Mouse (Mus musculus) heart, embryonic 14.5 days (tissue): ENCODE results near the gene D430019H16Rik. TPM values are rescaled to one million over a fixed set of nuclear protein-coding genes. Genes with fewer than 3 reads are reported as not detected.

Source experiments
- ATAC-seq: fragments of 200-750 bp; cut with Nextera tagmentation; 2 replicates; pipeline ENCODE4 v1.8.0; 2017; ENCODE audit warnings: low read depth, moderate TSS enrichment; ENCODE audit not compliant: insufficient number of reproducible peaks, insufficient read depth, low FRiP score
- H3K27ac ChIP-seq, 2 experiments: fragments of 200-500 bp in 1 of 2; fragments of 300-500 bp in 1 of 2; sonication (generic) in 1 of 2; replicated peaks in 1 of 2; 2 replicates each; pipeline ENCODE4 v1.5.1; 2012 to 2014; ENCODE audit warnings: low read depth in 2 of 2, low read length in 2 of 2, control low read depth in 1 of 2, mild to moderate bottlenecking in 1 of 2, mixed read lengths in 1 of 2; ENCODE audit not compliant: control insufficient read depth in 1 of 2, insufficient read depth in 1 of 2
- H3K27me3 ChIP-seq: fragments of 300-500 bp; sonication (generic); 2 replicates; pipeline ENCODE4 v1.6.1; 2014; ENCODE audit warnings: mild to moderate bottlenecking, low read length, control low read depth; ENCODE audit not compliant: control insufficient read depth, insufficient read depth
- H3K36me3 ChIP-seq: fragments of 300-500 bp; sonication (generic); 2 replicates; pipeline ENCODE4 v1.6.1; 2014; ENCODE audit warnings: mild to moderate bottlenecking, control low read depth, low read length, mixed read lengths; ENCODE audit not compliant: control insufficient read depth, insufficient read depth
- H3K4me1 ChIP-seq, 2 experiments: fragments of 200-500 bp in 1 of 2; fragments of 300-500 bp in 1 of 2; sonication (generic) in 1 of 2; 2 replicates each; pipeline ENCODE4 v1.6.1; 2012 to 2014; ENCODE audit warnings: low read length in 2 of 2, control low read depth in 1 of 2, mixed read lengths in 1 of 2; ENCODE audit not compliant: control insufficient read depth in 2 of 2, insufficient read depth in 2 of 2
- H3K4me2 ChIP-seq: fragments of 300-500 bp; sonication (generic); 2 replicates; pipeline ENCODE4 v1.6.1; 2014; ENCODE audit warnings: mild to moderate bottlenecking, low read length
- H3K4me3 ChIP-seq, 2 experiments: fragments of 200-500 bp in 1 of 2; fragments of 300-500 bp in 1 of 2; sonication (generic) in 1 of 2; 2 replicates each; pipeline ENCODE4 v1.5.1; 2012 to 2014; ENCODE audit warnings: low read length in 2 of 2, mild to moderate bottlenecking in 2 of 2, control low read depth in 1 of 2, low read depth in 1 of 2, moderate library complexity in 1 of 2; ENCODE audit not compliant: control insufficient read depth in 1 of 2, insufficient read depth in 1 of 2
- H3K9ac ChIP-seq: fragments of 300-500 bp; sonication (generic); 2 replicates; pipeline ENCODE4 v1.6.1; 2014; ENCODE audit warnings: mild to moderate bottlenecking, low read length
- H3K9me3 ChIP-seq: fragments of 300-500 bp; sonication (generic); 2 replicates; pipeline ENCODE4 v1.6.1; 2016; ENCODE audit warnings: low read length, control low read depth; ENCODE audit not compliant: control insufficient read depth
- WGBS: fragments of 180-500 bp; shearing (Covaris S2); extraction: QIAGEN DNeasy Blood & Tissue Kit; methylation state at CpG from one replicate; pipeline ENCODE4 v1.1.7; 2014; 5-methylcytosine and 5-hydroxymethylcytosine counted together
- polyA plus RNA-seq: library from polyadenylated mRNA; unstranded; fragments of >200 nt; fragmentation: Nextera tagmentation; extraction: Ambion mirVana; gene quantifications from 2 replicates; pipeline ENCODE4 v1.2.1, GENCODE M21; 2014

D430019H16Rik gene
- polyA plus RNA-seq, result 0.30 and 0.72 TPM in 2 replicates

- Histone ChIP-seq H3K27ac (no peak within 1 kb of the TSS), H3K9me3 (no peaks in the 10 kb centered on the region), H3K4me2 (peak within 1 kb of the TSS; percentile 96), H3K27me3 (peaks cover 11% of the 10 kb centered on the region; the same call in 1 of the 2 replicates), H3K9ac (peak within 1 kb of the TSS; percentile 69), H3K4me1 (peaks cover 7 to 9% of the 10 kb centered on the region in 2 experiments; a peak in 2 of 4 replicates), H3K4me3 (peak within 1 kb of the TSS; percentile 53 to 54), H3K36me3 (no peaks in the 10 kb centered on the region)
- peak; percentile 74; the same call in 1 of the 2 replicates for ATAC-seq
- WGBS, result under 1% methylated on average over 38 of the region's 38 CpGs
These were observed at the start of gene D430019H16Rik for GRCm38 (mm10) chr12:105453670-105454257. D430019H16Rik (plus strand) TSS chr12:105453856.

- 49% methylated on average over 6 of the region's 6 CpGs for WGBS
- Histone ChIP-seq H3K4me3 (no peak overlapping the region), H3K27ac (no peak overlapping the region), H3K9me3 (peaks cover 3% of the 10 kb centered on the region; the same call in 1 of the 2 replicates), H3K9ac (no peak overlapping the region), H3K4me1 (no peaks in the 10 kb centered on the region), H3K27me3 (no peaks in the 10 kb centered on the region), H3K36me3 (no peaks in the 10 kb centered on the region), H3K4me2 (no peak overlapping the region)
- no peak for ATAC-seq
These were observed 47.6 kb upstream of the D430019H16Rik start for GRCm38 (mm10) chr12:105406008-105406407.

- Histone ChIP-seq H3K4me3 (no peak overlapping the region), H3K36me3 (no peaks in the 10 kb centered on the region), H3K27ac (no peak overlapping the region), H3K9me3 (peaks cover 5% of the 10 kb centered on the region; the same call in 1 of the 2 replicates), H3K4me1 (no peaks in the 10 kb centered on the region), H3K27me3 (no peaks in the 10 kb centered on the region; the same call in 1 of the 2 replicates), H3K9ac (no peak overlapping the region), H3K4me2 (no peak overlapping the region)
- ATAC-seq, result no peak
- 89% methylated on average over 8 of the region's 8 CpGs for WGBS
These were observed 39.7 kb upstream of the D430019H16Rik start for GRCm38 (mm10) chr12:105413909-105414308.

GRCm38 (mm10) chr12:105420476-105420875 lies 33.2 kb upstream of the D430019H16Rik start:
- no peaks in the 10 kb centered on the region; the same call in 1 of the 2 replicates for H3K27me3 ChIP-seq
- H3K4me1 ChIP-seq, result no peaks in the 10 kb centered on the region
- H3K9me3 ChIP-seq, result no peaks in the 10 kb centered on the region
- no peak overlapping the region for H3K9ac ChIP-seq
- H3K27ac ChIP-seq, result no peak overlapping the region
- WGBS, result 41% methylated on average over 6 of the region's 6 CpGs
- H3K4me2 ChIP-seq, result no peak overlapping the region
- ATAC-seq, result no peak
- no peak overlapping the region for H3K4me3 ChIP-seq
- H3K36me3 ChIP-seq, result no peaks in the 10 kb centered on the region

- Histone ChIP-seq H3K27me3 (peaks cover 7% of the 10 kb centered on the region; the same call in 1 of the 2 replicates), H3K4me2 (no peak overlapping the region), H3K27ac (no peak overlapping the region), H3K4me1 (no peaks in the 10 kb centered on the region), H3K9me3 (no peaks in the 10 kb centered on the region), H3K36me3 (no peaks in the 10 kb centered on the region), H3K9ac (no peak overlapping the region), H3K4me3 (no peak overlapping the region)
- WGBS, result 49% methylated on average over 7 of the region's 7 CpGs
- no peak for ATAC-seq
These were observed 27.1 kb upstream of the D430019H16Rik start for GRCm38 (mm10) chr12:105426541-105426940.

- no peaks in the 10 kb centered on the region for H3K9me3 ChIP-seq
- 0 out of 2 replicates have a peak overlapping the region, but pooled peaks have one; percentile 31 for H3K4me2 ChIP-seq
- no peak overlapping the region for H3K4me3 ChIP-seq
- peaks cover 7% of the 10 kb centered on the region; the same call in 1 of the 2 replicates for H3K27me3 ChIP-seq
- H3K9ac ChIP-seq, result no peak overlapping the region
- WGBS, result 21% methylated on average over 10 of the region's 10 CpGs
- no peaks in the 10 kb centered on the region for H3K36me3 ChIP-seq
- ATAC-seq, result 0 out of 2 replicates have a peak, but pooled peaks have one; percentile 35
- no peak overlapping the region for H3K27ac ChIP-seq
- H3K4me1 ChIP-seq, result no peaks in the 10 kb centered on the region
These were observed 26.5 kb upstream of the D430019H16Rik start for GRCm38 (mm10) chr12:105427039-105427757.

- ATAC-seq, result no peak
- H3K27me3 ChIP-seq, result peaks cover 1% of the 10 kb centered on the region
- H3K4me1 ChIP-seq, result no peaks in the 10 kb centered on the region
- no peak overlapping the region for H3K27ac ChIP-seq
- WGBS, result 48% methylated on average over 3 of the region's 3 CpGs
- H3K4me3 ChIP-seq, result no peak overlapping the region
- H3K9ac ChIP-seq, result no peak overlapping the region
- no peak overlapping the region for H3K4me2 ChIP-seq
- H3K9me3 ChIP-seq, result no peaks in the 10 kb centered on the region
- no peaks in the 10 kb centered on the region for H3K36me3 ChIP-seq
These were observed 21.8 kb upstream of the D430019H16Rik start for GRCm38 (mm10) chr12:105431872-105432271.
